Mouse (Mus musculus) T-helper 17 cell (primary cell): Measurements from ENCODE around the gene Ptpn13.

Experiments used
- in situ Hi-C, 2 experiments: fragments of 300-600 bp; cut with MboI, MseI; formaldehyde crosslinking; loops; 1 replicate in 1 of 2; 2 replicates in 1 of 2; pipeline ENCODE4 v1.15.1; 2025; ENCODE audit warnings: high pct_unique_total_duplicates in 2 of 2

The Ptpn13 gene

DNA sequence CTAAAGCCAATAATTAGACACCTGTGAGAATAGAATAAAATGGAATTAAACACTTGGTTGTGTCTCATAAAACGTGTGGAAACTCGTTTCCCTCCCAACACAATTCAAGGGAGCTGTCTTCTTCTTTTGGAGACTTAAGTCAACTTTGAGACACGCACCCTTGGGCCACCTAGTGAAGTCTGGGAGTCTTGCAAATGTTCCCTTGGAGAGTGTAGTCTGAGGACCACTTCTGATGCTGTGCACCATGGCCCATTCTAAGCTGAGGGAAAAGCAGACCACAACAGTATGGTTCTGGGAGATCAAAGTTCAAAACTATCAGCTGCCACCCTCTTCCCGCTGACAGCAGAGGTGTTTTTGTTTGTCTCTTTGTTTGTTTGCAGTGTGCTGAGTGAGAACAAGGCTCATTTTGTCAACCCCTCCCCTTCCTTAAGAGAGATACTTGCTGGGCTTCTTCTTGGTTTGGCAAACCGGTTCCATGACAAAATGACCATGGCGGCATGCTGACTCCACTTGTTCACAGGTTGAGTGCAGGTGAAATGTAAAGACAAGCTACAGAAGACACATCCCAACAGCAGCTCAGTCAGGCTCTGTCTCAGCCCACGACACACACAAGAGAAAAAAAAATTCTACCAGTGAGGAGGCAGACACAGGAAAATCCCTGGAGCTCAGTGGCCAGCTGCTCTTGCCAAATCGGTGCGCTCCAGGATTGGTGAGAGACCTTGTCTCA, 205.0 kb downstream of the Ptpn13 start:
- in situ Hi-C loops = loop anchor here in 1 of 2 experiments (10.0 kb wide), 1 partner anchor 815 kb away; no protein-coding TSS in a partner anchor

DNA sequence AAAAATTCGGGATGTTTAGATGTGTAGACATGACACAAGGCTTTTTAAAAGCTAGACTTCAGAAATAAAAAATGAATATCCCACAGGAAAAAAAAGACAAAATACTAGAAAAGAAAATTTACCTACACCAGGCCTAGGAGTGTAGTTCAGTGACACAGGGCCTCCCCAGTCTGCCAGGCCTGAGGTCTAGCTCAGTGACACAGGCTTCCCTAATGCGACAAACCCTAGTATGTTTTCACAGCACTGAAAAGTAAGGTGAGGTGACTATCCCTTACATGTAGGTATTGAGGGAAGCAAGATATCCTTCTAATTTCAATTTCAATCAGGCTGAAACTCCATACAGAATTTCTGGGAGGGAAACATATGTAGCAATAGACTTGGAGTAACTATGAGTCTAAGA, 212.2 kb downstream of the Ptpn13 start:
- in situ Hi-C loops = no loop called here

DNA sequence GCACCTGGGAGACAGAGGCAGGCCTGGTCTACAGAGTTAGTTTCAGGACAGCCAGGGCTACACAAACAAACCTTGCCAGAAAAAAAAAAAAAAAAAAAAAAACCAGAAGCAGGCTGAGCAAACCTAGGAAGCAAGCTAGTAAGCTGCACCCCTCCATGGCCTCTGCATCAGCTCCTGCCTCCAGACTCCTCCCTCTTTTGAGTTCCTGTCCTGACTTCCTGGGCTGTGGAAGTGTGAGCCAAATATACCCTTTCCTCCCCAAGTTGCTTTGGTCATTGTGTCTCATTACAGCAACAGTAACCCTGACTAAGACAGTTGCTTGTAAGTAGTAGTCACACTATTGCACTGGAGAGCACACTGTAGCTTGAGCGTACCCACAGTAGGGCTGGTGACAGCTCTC, 219.2 kb downstream of the Ptpn13 start:
- in situ Hi-C loops = no loop called here

DNA sequence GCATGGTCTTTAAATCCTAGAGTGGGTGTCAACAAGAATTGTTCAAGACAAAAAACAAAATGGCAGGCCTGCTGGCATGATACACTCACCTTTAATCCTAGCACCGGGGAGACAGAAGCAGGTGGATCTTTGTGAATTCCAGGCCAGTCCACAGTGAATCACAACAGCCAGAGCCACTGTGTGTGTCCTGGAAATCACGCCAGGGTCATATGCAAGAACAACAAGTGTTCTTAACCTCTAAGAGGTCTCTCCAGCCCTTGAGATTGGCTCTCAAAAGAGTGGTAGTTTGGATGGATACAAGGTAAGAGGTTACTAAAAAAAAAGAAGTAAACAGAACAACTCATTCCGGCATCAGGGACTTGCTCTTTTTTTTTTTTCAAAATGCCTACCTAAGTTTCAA, 222.3 kb downstream of the Ptpn13 start:
- in situ Hi-C loops = no loop called here
